Mouse (Mus musculus): ENCODE results near the gene Dab2ip.

Dab2ip gene

GRCm38 (mm10) chr2:35559551-35559835 lies 1.4 kb downstream of the Dab2ip start:
- no peak for DNase-seq

- no peak for DNase-seq
Observed at GRCm38 (mm10) chr2:35563722-35564121, 5.7 kb downstream of the Dab2ip start.

- no peak for DNase-seq
Observed at GRCm38 (mm10) chr2:35565051-35565836, 7.2 kb downstream of the Dab2ip start.

- no peak for DNase-seq
Observed at GRCm38 (mm10) chr2:35566957-35567693, 9.1 kb downstream of the Dab2ip start.

GRCm38 (mm10) chr2:35567694-35568149 lies 9.7 kb downstream of the Dab2ip start:
- no peak for DNase-seq

- DNase-seq, result no peak
Observed at GRCm38 (mm10) chr2:35570743-35571142, 12.7 kb downstream of the Dab2ip start.

- no peak for DNase-seq
Observed at GRCm38 (mm10) chr2:35574643-35575042, 16.6 kb downstream of the Dab2ip start.

GRCm38 (mm10) chr2:35576675-35577074 lies 18.6 kb downstream of the Dab2ip start:
- DNase-seq, result no peak

- no peak for DNase-seq
Observed at GRCm38 (mm10) chr2:35580111-35580510, 22.0 kb downstream of the Dab2ip start.

- peak; percentile 53 for DNase-seq
Observed at GRCm38 (mm10) chr2:35581501-35582340, 23.7 kb downstream of the Dab2ip start.

- DNase-seq, result peak; percentile 82
Observed at GRCm38 (mm10) chr2:35582341-35582941, 24.4 kb downstream of the Dab2ip start.

- DNase-seq, result no peak
Observed at GRCm38 (mm10) chr2:35583406-35583805, 25.3 kb downstream of the Dab2ip start.

- DNase-seq, result no peak
Observed at GRCm38 (mm10) chr2:35584011-35584410, 25.9 kb downstream of the Dab2ip start.

- DNase-seq, result no peak
Observed at GRCm38 (mm10) chr2:35588368-35588767, 30.3 kb downstream of the Dab2ip start.

- DNase-seq, result no peak
Observed at GRCm38 (mm10) chr2:35589385-35589784, 31.3 kb downstream of the Dab2ip start.

- DNase-seq, result no peak
Observed at GRCm38 (mm10) chr2:35589800-35590199, 31.7 kb downstream of the Dab2ip start.

- DNase-seq, result no peak
Observed at GRCm38 (mm10) chr2:35591961-35592724, 34.1 kb downstream of the Dab2ip start.

GRCm38 (mm10) chr2:35592725-35593392 lies 34.8 kb downstream of the Dab2ip start:
- DNase-seq, result no peak

GRCm38 (mm10) chr2:35593889-35594288 lies 35.8 kb downstream of the Dab2ip start:
- DNase-seq, result no peak

- no peak for DNase-seq
Observed at GRCm38 (mm10) chr2:35595102-35595501, 37.0 kb downstream of the Dab2ip start.

- no peak for DNase-seq
Observed at GRCm38 (mm10) chr2:35595718-35596117, 37.7 kb downstream of the Dab2ip start.

- no peak for DNase-seq
Observed at GRCm38 (mm10) chr2:35596796-35597195, 38.7 kb downstream of the Dab2ip start.

Data from cerebellum, adult 8-10 months (tissue).